27 mouse cellular contexts compared by ENCODE assay signal in genomic region chr7:116124057-116124456, GRCm38 (mm10). TPM values are rescaled to one million over a fixed set of nuclear protein-coding genes. Genes with fewer than 3 reads are reported as not detected.
A peak's percentile ranks its signal among the peaks of the same experiment; 100 is the strongest.
DNase-seq lines count a peak whose midpoint lies in the region; ATAC-seq and TF ChIP-seq lines count a peak whose summit lies in the region.
"Had no signal": no experiment of that assay in that cellular context is flagged by ENCODE, and none has a peak within 500 bp of the region (broad histone marks: within the 10 kb centered on the region; RNA-seq: fewer than 3 reads in every experiment).

No protein-coding gene starts in this region.

- no peaks in the 10 kb centered on the region for H3K27me3 ChIP-seq in forebrain, embryonic 10.5 days (ENCODE audit: poor library complexity, severe bottlenecking)
- no peaks in the 10 kb centered on the region for H3K27me3 ChIP-seq in forebrain, embryonic 11.5 days (ENCODE audit: control insufficient read depth, insufficient read depth, low read length)
- no peaks in the 10 kb centered on the region for H3K27me3 ChIP-seq in hindbrain, embryonic 10.5 days (ENCODE audit: insufficient read depth, poor library complexity, severe bottlenecking)
- no peaks in the 10 kb centered on the region for H3K27me3 ChIP-seq in hindbrain, embryonic 16.5 days (replicated peaks; ENCODE audit: control insufficient read depth, insufficient read depth, low read length)
- no peaks in the 10 kb centered on the region for H3K27me3 ChIP-seq in embryonic facial prominence, embryonic 15.5 days
- H3K27me3 ChIP-seq: embryonic facial prominence, embryonic 12.5 days; heart, embryonic 12.5 days; kidney, embryonic 15.5 days had no signal

- no peak overlapping the region for H3K4me2 ChIP-seq in forebrain, embryonic 11.5 days (ENCODE audit: low read depth, low read length, severe bottlenecking)
- H3K4me2 ChIP-seq in hindbrain, embryonic 16.5 days (ENCODE audit: low read length), result no peak overlapping the region
- no peak overlapping the region for H3K4me2 ChIP-seq in embryonic facial prominence, embryonic 15.5 days (replicated peaks)
- H3K4me2 ChIP-seq: embryonic facial prominence, embryonic 12.5 days; heart, embryonic 12.5 days; hindbrain, embryonic 14.5 days; kidney, embryonic 15.5 days; liver, embryonic 11.5 days had no signal

- 0 out of 2 replicates have a peak, but pooled peaks cover 3% of the 10 kb centered on the region for H3K9me3 ChIP-seq in forebrain, embryonic 10.5 days
- no peaks in the 10 kb centered on the region for H3K9me3 ChIP-seq in forebrain, embryonic 11.5 days (ENCODE audit: control insufficient read depth, low read length)
- peaks cover 5% of the 10 kb centered on the region; the same call in 1 of the 2 replicates for H3K9me3 ChIP-seq in hindbrain, embryonic 10.5 days
- no peaks in the 10 kb centered on the region for H3K9me3 ChIP-seq in hindbrain, embryonic 16.5 days (ENCODE audit: control insufficient read depth, low read length)
- H3K9me3 ChIP-seq in embryonic facial prominence, embryonic 15.5 days (replicated peaks), result no peaks in the 10 kb centered on the region
- H3K9me3 ChIP-seq: embryonic facial prominence, embryonic 12.5 days; kidney, embryonic 15.5 days had no signal

- H3K27ac ChIP-seq in forebrain, embryonic 10.5 days, result peak overlapping the region; percentile 53; the same call in 1 of the 2 replicates
- no peak overlapping the region for H3K27ac ChIP-seq in forebrain, embryonic 11.5 days (ENCODE audit: low read depth, low read length)
- H3K27ac ChIP-seq in hindbrain, embryonic 10.5 days, result 0 out of 2 replicates have a peak overlapping the region, but pooled peaks have one; percentile 31
- H3K27ac ChIP-seq in hindbrain, embryonic 16.5 days (ENCODE audit: low read depth, low read length), result no peak overlapping the region
- H3K27ac ChIP-seq in cortical plate, adult 2 months (ENCODE audit: insufficient read depth, low read length), result peak overlapping the region; percentile 79; the same call in 1 of the 2 replicates
- H3K27ac ChIP-seq in embryonic facial prominence, embryonic 15.5 days (replicated peaks), result peak overlapping the region; percentile 60; the same call in 1 of the 2 replicates
- H3K27ac ChIP-seq: embryonic facial prominence, embryonic 12.5 days; heart, adult 2 months; hindbrain, embryonic 14.5 days; kidney, embryonic 15.5 days had no signal

- no peak for TF ChIP-seq POLR2A in cortical plate, adult 2 months (IDR thresholded peaks at IDR 0.05; ENCODE audit: extremely low read depth, insufficient read depth, low read length)

- peaks cover 48% of the 10 kb centered on the region for H3K4me1 ChIP-seq in forebrain, embryonic 10.5 days
- H3K4me1 ChIP-seq in forebrain, embryonic 11.5 days (replicated peaks; ENCODE audit: control insufficient read depth, insufficient read depth, low read length), result peaks cover 6% of the 10 kb centered on the region
- peaks cover 49% of the 10 kb centered on the region for H3K4me1 ChIP-seq in hindbrain, embryonic 10.5 days (replicated peaks)
- peaks cover 4% of the 10 kb centered on the region; the same call in 1 of the 2 replicates for H3K4me1 ChIP-seq in hindbrain, embryonic 16.5 days (ENCODE audit: control insufficient read depth, insufficient read depth, low read depth, low read length)
- H3K4me1 ChIP-seq in cortical plate, adult 2 months (ENCODE audit: control insufficient read depth, insufficient read depth, low read length), result peaks cover 4% of the 10 kb centered on the region
- peaks cover 20% of the 10 kb centered on the region for H3K4me1 ChIP-seq in embryonic facial prominence, embryonic 15.5 days
- H3K4me1 ChIP-seq: heart, embryonic 12.5 days; kidney, embryonic 15.5 days had no signal

- no peak overlapping the region for H3K9ac ChIP-seq in forebrain, embryonic 11.5 days (ENCODE audit: low read length)
- H3K9ac ChIP-seq in hindbrain, embryonic 16.5 days (ENCODE audit: low read depth, low read length), result no peak overlapping the region
- no peak overlapping the region for H3K9ac ChIP-seq in embryonic facial prominence, embryonic 15.5 days
- H3K9ac ChIP-seq: embryonic facial prominence, embryonic 12.5 days; heart, embryonic 12.5 days; hindbrain, embryonic 14.5 days; kidney, embryonic 15.5 days had no signal

- WGBS in forebrain, embryonic 10.5 days, result 80% methylated on average over 12 of the region's 12 CpGs
- 91% methylated on average over 12 of the region's 12 CpGs for WGBS in forebrain, embryonic 11.5 days
- WGBS in hindbrain, embryonic 10.5 days, result 86% methylated on average over 12 of the region's 12 CpGs
- 84% methylated on average over 12 of the region's 12 CpGs for WGBS in hindbrain, embryonic 16.5 days
- WGBS in embryonic facial prominence, embryonic 15.5 days, result 58% methylated on average over 12 of the region's 12 CpGs

- peaks cover 48% of the 10 kb centered on the region for H3K36me3 ChIP-seq in forebrain, embryonic 10.5 days (replicated peaks)
- H3K36me3 ChIP-seq in forebrain, embryonic 11.5 days (ENCODE audit: control insufficient read depth, insufficient read depth, low read length), result peaks cover 2% of the 10 kb centered on the region; the same call in 1 of the 2 replicates
- H3K36me3 ChIP-seq in hindbrain, embryonic 10.5 days, result peaks cover 48% of the 10 kb centered on the region
- H3K36me3 ChIP-seq in hindbrain, embryonic 16.5 days (ENCODE audit: control insufficient read depth, insufficient read depth, low read length), result no peaks in the 10 kb centered on the region
- H3K36me3 ChIP-seq in embryonic facial prominence, embryonic 15.5 days, result peaks cover 4% of the 10 kb centered on the region; the same call in 1 of the 2 replicates
- H3K36me3 ChIP-seq: embryonic facial prominence, embryonic 12.5 days had no signal

- no peak for ATAC-seq in forebrain, embryonic 11.5 days (replicated peaks; ENCODE audit: low FRiP score)
- no peak for ATAC-seq in hindbrain, embryonic 16.5 days
- ATAC-seq in embryonic facial prominence, embryonic 15.5 days (ENCODE audit: insufficient number of reproducible peaks, low FRiP score, low TSS enrichment, low read depth), result no peak
- ATAC-seq: CD4-positive, CD25-positive, alpha-beta regulatory T cell, adult 4 months; inflammation-experienced regulatory T-cells, adult 6 months; lung, postnatal 0 days had no signal

- no peak for TF ChIP-seq CTCF in cortical plate, adult 2 months (IDR thresholded peaks at IDR 0.05; ENCODE audit: extremely low read depth, insufficient read depth, low read length)

- H3K4me3 ChIP-seq in forebrain, embryonic 10.5 days, result no peak overlapping the region
- H3K4me3 ChIP-seq in forebrain, embryonic 11.5 days (ENCODE audit: low read depth, low read length), result no peak overlapping the region
- H3K4me3 ChIP-seq in hindbrain, embryonic 10.5 days, result no peak overlapping the region
- H3K4me3 ChIP-seq in hindbrain, embryonic 16.5 days (ENCODE audit: low read length), result no peak overlapping the region
- H3K4me3 ChIP-seq in cortical plate, adult 2 months (ENCODE audit: insufficient read depth, low read length), result no peak overlapping the region
- H3K4me3 ChIP-seq in embryonic facial prominence, embryonic 15.5 days (replicated peaks), result no peak overlapping the region
- H3K4me3 ChIP-seq: embryonic facial prominence, embryonic 12.5 days; heart, adult 2 months; heart, embryonic 12.5 days; kidney, embryonic 15.5 days; megakaryocyte, embryonic 14.5 days had no signal

- DNase-seq in forebrain, embryonic 10.5 days (ENCODE audit: extremely low spot score, low spot score), result no peak
- no peak for DNase-seq in forebrain, embryonic 11.5 days (ENCODE audit: low spot score)
- DNase-seq in hindbrain, embryonic 10.5 days (ENCODE audit: low spot score), result no peak
- no peak for DNase-seq in embryo, embryonic 10 days (ENCODE audit: low spot score)
- DNase-seq: adrenal gland, postnatal 14 days; cerebellum, adult 11 months; cerebellum, adult 9-11 months; heart, adult 2 months; heart, postnatal 4 days; kidney, adult 18-20 months; left cerebral cortex, postnatal 4 days; lung, postnatal 4 days; midbrain, embryonic 14.5 days; thymus, adult 2 months; thymus, postnatal 36 days had no signal

RNA-seq across cellular contexts. Expression of gene Gm4353, which starts 39.6 kb away (rescaled TPM):
- 1.0 TPM in 2 replicates for polyA plus RNA-seq in forebrain, embryonic 10.5 days (2016; fragmentation: Nextera tagmentation; extraction: Ambion mirVana)
- 0.56 and 0.91 TPM in 2 replicates for polyA plus RNA-seq in forebrain, embryonic 11.5 days (2014; fragmentation: Nextera tagmentation; extraction: Ambion mirVana)
- polyA plus RNA-seq in hindbrain, embryonic 10.5 days (2016; fragmentation: Nextera tagmentation; extraction: Ambion mirVana), result 0.71 and 0.90 TPM in 2 replicates
- polyA plus RNA-seq in hindbrain, embryonic 16.5 days (2015; fragmentation: Nextera tagmentation; extraction: Ambion mirVana), result 0.61 and 2.3 TPM in 2 replicates
- polyA plus RNA-seq in cortical plate, adult 2 months (2012; rRNA removed), result 1.1 and 1.2 TPM in 2 replicates
- 0.71 and 1.7 TPM in 2 replicates for polyA plus RNA-seq in embryonic facial prominence, embryonic 15.5 days (2015; fragmentation: Nextera tagmentation; extraction: Ambion mirVana)

Comparison
In these comparisons a context has a peak if more than half of its experiments do, and no peak if none do; other contexts are left out.
1. H3K27ac ChIP-seq: peak in forebrain, embryonic 10.5 days (single experiment), hindbrain, embryonic 10.5 days (single experiment), cortical plate, adult 2 months (single experiment) and embryonic facial prominence, embryonic 15.5 days (single experiment); none in forebrain, embryonic 11.5 days (single experiment) and hindbrain, embryonic 16.5 days (single experiment).